In the genomic region with DNA sequence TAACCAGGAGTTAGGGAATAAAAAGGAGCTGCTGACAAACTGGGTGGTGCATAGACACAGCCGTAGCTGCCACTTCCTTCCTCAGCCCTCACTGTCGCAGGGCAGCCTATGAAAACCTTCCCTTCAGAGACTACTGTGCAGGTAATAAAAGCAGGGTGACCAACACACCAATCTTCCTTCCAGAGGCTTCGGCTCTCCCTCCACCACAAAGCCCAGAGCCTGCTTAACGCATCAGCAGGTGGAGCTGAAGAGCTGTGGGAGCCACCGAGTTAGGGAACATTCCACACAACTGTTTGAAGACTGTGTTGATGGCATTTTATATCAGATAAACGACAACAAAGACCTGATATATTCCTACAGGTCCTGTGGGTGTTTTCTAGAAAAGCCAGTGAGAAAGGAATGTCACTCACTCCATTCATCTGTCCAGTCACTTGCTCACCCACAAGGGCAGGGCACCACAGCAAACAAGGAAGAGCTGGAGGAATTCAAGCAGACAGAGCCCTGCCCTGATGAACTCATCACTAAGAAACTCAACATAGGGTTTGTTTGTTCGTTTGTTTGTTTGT, we compare ENCODE assay signal across 9 mouse cellular contexts. TPM values are rescaled to one million over a fixed set of nuclear protein-coding genes. Genes with fewer than 3 reads are reported as not detected.
DNase-seq lines count a peak whose midpoint lies in the region; ATAC-seq lines count a peak whose summit lies in the region.
"Had no signal": no experiment of that assay in that cellular context is flagged by ENCODE, and none has a peak within 500 bp of the region (broad histone marks: within the 10 kb centered on the region; RNA-seq: fewer than 3 reads in every experiment).

No protein-coding gene starts in this region.

- no peaks in the 10 kb centered on the region for H3K27me3 ChIP-seq in kidney, embryonic 16.5 days (ENCODE audit: insufficient read depth, low read length)
- H3K27me3 ChIP-seq: heart, embryonic 13.5 days had no signal

- peak; percentile 54; the same call in 1 of the 2 replicates for ATAC-seq in kidney, embryonic 16.5 days (ENCODE audit: low FRiP score, low TSS enrichment)

- DNase-seq in heart, postnatal 4 days: peak; percentile 21
- no peak for DNase-seq in heart, adult 9 months (ENCODE audit: low spot score in 2 of 2)
- DNase-seq in ovary, postnatal 36 days (ENCODE audit: low spot score): peak; percentile 42
- no peak for DNase-seq in ovary, postnatal 10 days (ENCODE audit: low spot score)
- peak; percentile 22 to 58 for DNase-seq in right cerebral cortex, adult 2 months (ENCODE audit: low spot score in 2 of 2)
- DNase-seq in urinary bladder, postnatal 36 days (ENCODE audit: low spot score in 2 of 2): no peak
- no peak for DNase-seq in heart, postnatal 36 days

- no peak overlapping the region for H3K4me2 ChIP-seq in kidney, embryonic 16.5 days (replicated peaks; ENCODE audit: low read depth, low read length)
- H3K4me2 ChIP-seq: heart, embryonic 13.5 days had no signal

- H3K36me3 ChIP-seq in kidney, embryonic 16.5 days (ENCODE audit: insufficient read depth, low read length): no peaks in the 10 kb centered on the region
- H3K36me3 ChIP-seq: heart, embryonic 13.5 days had no signal

- H3K27ac ChIP-seq in kidney, embryonic 16.5 days (ENCODE audit: low read length): no peak overlapping the region
- H3K27ac ChIP-seq: heart, embryonic 13.5 days had no signal

- H3K4me1 ChIP-seq in kidney, embryonic 16.5 days (ENCODE audit: insufficient read depth, low read length): no peaks in the 10 kb centered on the region
- H3K4me1 ChIP-seq: heart, embryonic 13.5 days had no signal

- H3K4me3 ChIP-seq in kidney, embryonic 16.5 days (ENCODE audit: low read length): no peak overlapping the region
- H3K4me3 ChIP-seq: heart, embryonic 13.5 days had no signal

- intact Hi-C loops in heart, postnatal 36 days (cut with DNase I): loop anchor here (2.0 kb wide), 1 partner anchor 131 kb away; no protein-coding TSS in a partner anchor

- H3K9ac ChIP-seq in kidney, embryonic 16.5 days (replicated peaks; ENCODE audit: low read length): no peak overlapping the region
- H3K9ac ChIP-seq: heart, embryonic 13.5 days had no signal

- 30% methylated on average over 7 of the region's 7 CpGs for WGBS in kidney, embryonic 16.5 days

- H3K9me3 ChIP-seq in kidney, embryonic 16.5 days (ENCODE audit: low read length): 0 out of 2 replicates have a peak, but pooled peaks cover 2% of the 10 kb centered on the region
- H3K9me3 ChIP-seq: heart, embryonic 13.5 days had no signal

RNA-seq across cellular contexts. Expression of gene Slc24a5, which starts 10.6 kb away (rescaled TPM):
- total RNA-seq in heart, postnatal 4 days (2021): under 1 TPM; 0.43 to 0.71 TPM
- 2.1 and 2.8 TPM in 2 replicates for polyA plus RNA-seq in kidney, embryonic 16.5 days (2015; fragmentation: Nextera tagmentation; extraction: Ambion mirVana)
- under 1 TPM; 0.64 to 0.89 TPM for total RNA-seq in heart, postnatal 36 days (2021)

Comparison
In these comparisons a context has a peak if more than half of its experiments do, and no peak if none do; other contexts are left out.
1. DNase-seq: peak in heart, postnatal 4 days (single experiment), ovary, postnatal 36 days (single experiment) and right cerebral cortex, adult 2 months (2 of 2); none in heart, adult 9 months (0 of 2), ovary, postnatal 10 days (single experiment), urinary bladder, postnatal 36 days (0 of 2) and heart, postnatal 36 days (0 of 2).